Mouse (Mus musculus) testis, adult 2 months (tissue): Measurements from ENCODE around the gene Sspo.

Experiments
- CTCF ChIP-seq: fragments of 200-500 bp; IDR thresholded peaks from 2 replicates; pipeline ENCODE4 v1.5.1; 2012; ENCODE audit warnings: low read depth, mild to moderate bottlenecking, inconsistent platforms, low read length, moderate library complexity; ENCODE audit not compliant: control insufficient read depth, insufficient read depth, insufficient replicate concordance
- POLR2A ChIP-seq: fragments of 200-500 bp; IDR thresholded peaks from 2 replicates; pipeline ENCODE4 v1.6.1; 2012; ENCODE audit warnings: low read depth, mild to moderate bottlenecking, inconsistent platforms, low read length, moderate library complexity; ENCODE audit not compliant: control insufficient read depth

DNA sequence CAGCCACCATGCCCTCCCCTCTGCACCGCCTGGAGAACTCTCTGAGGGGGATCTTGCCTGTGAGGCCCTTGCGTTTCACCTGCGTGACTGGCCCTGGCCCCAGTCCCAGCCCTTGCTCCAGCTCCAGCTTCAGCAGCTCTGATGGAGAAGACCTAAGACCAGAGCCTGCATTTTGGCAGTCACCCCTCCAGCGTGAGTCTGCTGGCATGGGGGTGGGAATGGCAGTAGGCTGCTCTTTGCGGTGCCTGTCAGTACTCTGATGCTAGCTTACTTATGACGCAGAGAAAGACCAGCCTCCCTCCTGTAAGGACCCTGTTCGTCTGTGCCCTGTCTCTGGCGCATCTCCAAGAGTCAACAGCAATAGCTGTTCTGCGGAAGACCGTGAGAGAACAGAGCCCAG is 34.9 kb upstream of the Sspo start:
- TF ChIP-seq POLR2A (no peak), CTCF (no peak)
